Mouse (Mus musculus) urinary bladder, postnatal 25 days (tissue): ENCODE measurements around the gene Plcxd1.
A peak's percentile ranks its signal among the peaks of the same experiment; 100 is the strongest.
"Not testable (repeated sequence)": the region's sequence is repeated elsewhere in the genome, so short reads cannot be mapped to it uniquely, and the experiment has no call there.

Source experiments
- DNase-seq: peaks from one replicate; pipeline ENCODE4 v3.0.0; 2022; ENCODE audit warnings: low spot score

The Plcxd1 gene

DNA sequence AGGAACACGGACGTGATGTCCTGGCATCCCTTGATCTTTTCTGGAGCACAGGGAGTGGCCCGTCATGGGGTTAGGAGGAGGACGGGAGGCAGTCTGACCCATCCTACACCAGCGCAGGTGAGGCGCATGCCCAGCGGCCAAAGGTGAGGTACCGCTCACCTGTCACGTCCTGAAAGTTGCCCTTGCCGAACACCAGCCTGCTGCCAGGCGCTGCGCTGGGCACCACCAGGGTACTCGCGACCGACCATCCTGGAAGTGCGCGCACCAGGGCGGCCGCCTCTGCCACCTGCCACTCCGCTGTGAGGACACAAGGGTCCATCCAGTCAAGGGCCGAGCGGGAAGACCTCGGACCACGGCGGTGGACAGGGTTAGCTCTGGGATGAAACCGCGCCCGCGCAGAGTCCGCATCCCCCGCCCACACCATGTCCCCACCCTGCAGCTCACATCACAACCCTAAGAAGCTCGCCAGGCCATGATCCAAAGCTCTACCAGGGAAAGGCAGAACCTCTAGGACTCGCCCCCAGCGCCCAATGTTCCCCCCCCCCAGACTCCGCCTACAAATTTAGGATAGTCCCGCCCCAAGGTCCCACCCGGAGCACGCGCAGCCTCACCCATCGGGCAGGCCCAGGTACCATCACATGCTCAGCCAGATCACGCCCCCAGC is 7.3 kb downstream of the Plcxd1 start:
- peak; percentile 36 for DNase-seq

GRCm38 (mm10) chr5:110107581-110108304 is 8.0 kb downstream of the Plcxd1 start, which contains the start of gene Gtpbp6:
Gene Gtpbp6, minus strand, starts transcription at chr5:110108197.
- peak; percentile 90 for DNase-seq

DNA sequence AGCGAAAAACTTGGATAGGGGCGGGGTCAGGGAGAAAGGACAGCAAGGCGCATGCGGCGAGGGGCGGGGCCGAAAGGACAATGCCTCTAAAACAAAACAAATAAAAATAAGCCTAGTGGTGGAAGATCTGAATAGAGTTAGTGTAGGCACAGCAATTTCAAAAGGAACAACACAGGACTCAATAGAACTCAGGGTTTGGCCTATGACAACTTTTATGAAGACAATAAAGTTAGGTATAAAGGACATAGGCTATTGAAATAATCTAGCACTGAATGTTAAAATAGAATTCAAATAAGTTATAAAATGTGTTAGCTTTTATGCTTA is 8.5 kb downstream of the Plcxd1 start:
- no peak for DNase-seq

- DNase-seq: peak; percentile 90
Observed at GRCm38 (mm10) chr5:110109991-110110441, 10.2 kb downstream of the Plcxd1 start, which contains the start of gene Zfp605. Gene Zfp605, plus strand, starts transcription at chr5:110110092.

- not testable (repeated sequence) for DNase-seq
Observed at GRCm38 (mm10) chr5:110122380-110122779, 22.6 kb downstream of the Plcxd1 start.

DNA sequence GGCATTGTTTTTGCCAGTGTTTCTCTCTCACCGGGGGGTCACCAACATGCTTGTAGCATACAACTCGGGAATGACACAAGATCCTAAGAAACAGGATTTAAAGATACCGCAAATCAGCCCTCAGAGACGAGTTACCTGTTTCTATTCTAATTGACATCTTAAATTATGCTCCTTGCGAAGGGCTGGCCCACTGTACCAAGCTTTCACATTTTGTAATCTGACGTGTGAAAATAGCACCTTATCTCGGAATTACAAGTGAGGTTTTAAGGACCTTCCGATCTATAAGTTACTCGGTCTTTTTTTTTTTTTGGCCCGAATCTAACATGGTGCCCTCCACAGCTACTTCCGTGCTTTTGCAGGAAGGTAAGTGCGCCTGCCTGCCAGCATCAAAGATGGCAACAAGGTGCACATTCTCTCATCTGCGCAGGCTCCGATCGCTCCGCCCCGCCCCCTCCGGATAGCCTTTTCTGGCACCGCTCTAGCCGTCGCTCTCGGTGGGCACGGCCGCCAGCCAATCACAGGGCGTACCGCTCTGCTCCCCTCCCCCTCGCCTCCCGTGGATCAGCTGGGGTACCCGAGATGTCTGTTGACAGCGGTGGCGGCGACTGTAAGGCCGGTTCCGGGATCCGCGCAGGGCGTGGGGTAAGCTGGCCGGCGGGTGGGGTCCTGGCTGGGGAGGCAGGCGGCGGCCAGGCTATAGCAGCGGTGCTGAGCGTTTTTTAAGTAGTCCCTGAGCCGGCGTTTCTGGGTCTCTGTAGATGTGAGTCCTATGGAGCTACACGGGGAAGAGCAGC is 35.7 kb downstream of the Plcxd1 start, which contains the start of gene Chfr:
Gene Chfr (plus strand): TSS at position 550 of the 794 bp plus-strand sequence.
- peak; percentile 99 for DNase-seq

- no peak for DNase-seq
Observed at GRCm38 (mm10) chr5:110136087-110136464, 36.3 kb downstream of the Plcxd1 start.

GRCm38 (mm10) chr5:110137816-110138215 is 38.0 kb downstream of the Plcxd1 start:
- DNase-seq: no peak

DNA sequence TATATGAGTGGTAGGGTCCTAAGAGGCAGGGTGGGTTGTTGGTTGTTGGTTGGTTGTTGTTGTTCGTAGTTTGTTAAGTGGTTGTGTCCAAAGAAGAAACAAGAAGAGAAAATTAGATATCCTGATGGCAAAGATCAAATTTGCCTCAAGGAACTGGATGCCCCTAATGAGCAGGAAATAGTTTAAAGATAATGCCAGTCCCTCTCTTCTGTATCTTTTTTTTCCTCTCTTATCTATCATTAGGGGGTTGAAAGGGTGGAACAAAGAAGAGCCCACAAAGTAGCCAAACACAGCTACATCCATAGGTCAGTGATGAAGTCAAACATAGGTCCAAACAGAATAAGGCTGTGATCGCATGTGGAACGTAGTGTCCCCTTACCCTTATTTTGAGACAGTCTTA is 39.6 kb downstream of the Plcxd1 start:
- DNase-seq: no peak

DNA sequence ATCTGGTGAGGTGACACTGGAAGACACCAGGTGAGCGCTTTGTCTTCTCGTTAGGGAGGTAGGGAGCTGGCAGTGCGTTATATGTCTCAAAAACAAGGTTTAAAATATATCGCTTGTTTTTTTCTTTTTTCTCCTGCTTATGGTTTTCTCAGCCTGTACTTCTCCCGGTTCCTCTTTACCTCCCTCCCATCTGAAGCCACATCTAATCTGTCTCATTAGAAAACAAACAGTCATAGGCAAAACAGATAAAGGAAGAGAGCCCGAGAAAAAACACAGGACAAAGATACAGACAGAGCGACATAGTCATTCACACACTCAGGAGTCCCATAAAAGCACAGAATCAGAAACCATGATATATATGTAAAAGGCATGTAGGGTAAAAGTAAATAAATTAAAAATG is 40.7 kb downstream of the Plcxd1 start:
- no peak for DNase-seq

- DNase-seq: no peak
Observed at GRCm38 (mm10) chr5:110142309-110142708, 42.5 kb downstream of the Plcxd1 start.

DNA sequence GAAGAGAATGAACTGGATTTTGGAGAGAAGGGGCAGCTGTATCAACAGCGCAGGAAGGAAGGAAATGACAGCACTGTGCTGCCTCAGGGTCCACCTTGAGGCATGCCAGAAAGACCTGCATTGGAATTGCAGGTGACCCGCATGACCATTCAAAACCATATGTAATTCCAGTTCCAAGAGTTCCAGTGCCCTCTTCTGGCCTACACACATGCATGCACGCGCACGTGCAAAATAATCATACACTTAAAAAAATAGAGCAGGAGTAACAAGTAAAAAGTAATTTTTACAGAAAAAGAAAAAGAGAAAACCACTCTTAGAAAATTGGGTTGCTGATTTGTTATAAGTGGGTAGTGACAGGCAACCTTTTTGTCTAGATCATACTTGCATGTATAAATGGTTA is 43.2 kb downstream of the Plcxd1 start:
- DNase-seq: no peak
